Mouse (Mus musculus) small intestine, adult 2 months (tissue): ENCODE data around the gene Polr2j. TPM values are rescaled to one million over a fixed set of nuclear protein-coding genes. Genes with fewer than 3 reads are reported as not detected.

Experiments used
- H3K27ac ChIP-seq: fragments of 200-500 bp; 2 replicates; pipeline ENCODE4 v1.5.1; 2012; ENCODE audit warnings: low read depth, low read length, control low read depth, inconsistent platforms; ENCODE audit not compliant: insufficient read depth
- H3K27me3 ChIP-seq: fragments of 200-500 bp; 2 replicates; pipeline ENCODE4 v1.6.1; 2012; ENCODE audit warnings: mild to moderate bottlenecking, moderate library complexity, low read length, inconsistent platforms; ENCODE audit not compliant: control insufficient read depth, insufficient read depth
- H3K36me3 ChIP-seq: fragments of 200-500 bp; 2 replicates; pipeline ENCODE4 v1.6.1; 2012; ENCODE audit warnings: mild to moderate bottlenecking, low read length, control low read depth, inconsistent platforms; ENCODE audit not compliant: control insufficient read depth, insufficient read depth
- H3K4me1 ChIP-seq: fragments of 200-500 bp; 2 replicates; pipeline ENCODE4 v1.6.1; 2012; ENCODE audit warnings: low read length, inconsistent platforms, mixed read lengths; ENCODE audit not compliant: control insufficient read depth, insufficient read depth, insufficient read length
- H3K4me3 ChIP-seq: fragments of 200-500 bp; 2 replicates; pipeline ENCODE4 v1.5.1; 2012; ENCODE audit warnings: low read depth, mild to moderate bottlenecking, control low read depth, inconsistent platforms, low read length, moderate library complexity
- CTCF ChIP-seq: fragments of 200-500 bp; IDR thresholded peaks from 2 replicates; pipeline ENCODE4 v1.5.1; 2012; ENCODE audit warnings: low read depth, mild to moderate bottlenecking, control low read depth, inconsistent platforms, low read length, moderate library complexity, mixed read lengths; ENCODE audit not compliant: insufficient replicate concordance, insufficient read length; ENCODE audit errors: extremely low read depth
- POLR2A ChIP-seq: fragments of 200-500 bp; IDR thresholded peaks from 2 replicates; pipeline ENCODE4 v1.6.1; 2012; ENCODE audit warnings: low read depth, mild to moderate bottlenecking, control low read depth, inconsistent platforms, low read length, moderate library complexity
- WGBS: fragments of 180-500 bp; shearing (Covaris S2); methylation state at CpG from one replicate; pipeline ENCODE4 v1.1.7; 2018; 5-methylcytosine and 5-hydroxymethylcytosine counted together
- polyA plus RNA-seq: library from polyadenylated mRNA; depleted of rRNA; stranded (reverse); fragments of >200 nt; gene quantifications from 2 replicates; pipeline ENCODE4 v1.2.3, GENCODE M21; 2012; rRNA removed

Gene Polr2j
- polyA plus RNA-seq, result 29.3 and 48.4 TPM in 2 replicates

DNA sequence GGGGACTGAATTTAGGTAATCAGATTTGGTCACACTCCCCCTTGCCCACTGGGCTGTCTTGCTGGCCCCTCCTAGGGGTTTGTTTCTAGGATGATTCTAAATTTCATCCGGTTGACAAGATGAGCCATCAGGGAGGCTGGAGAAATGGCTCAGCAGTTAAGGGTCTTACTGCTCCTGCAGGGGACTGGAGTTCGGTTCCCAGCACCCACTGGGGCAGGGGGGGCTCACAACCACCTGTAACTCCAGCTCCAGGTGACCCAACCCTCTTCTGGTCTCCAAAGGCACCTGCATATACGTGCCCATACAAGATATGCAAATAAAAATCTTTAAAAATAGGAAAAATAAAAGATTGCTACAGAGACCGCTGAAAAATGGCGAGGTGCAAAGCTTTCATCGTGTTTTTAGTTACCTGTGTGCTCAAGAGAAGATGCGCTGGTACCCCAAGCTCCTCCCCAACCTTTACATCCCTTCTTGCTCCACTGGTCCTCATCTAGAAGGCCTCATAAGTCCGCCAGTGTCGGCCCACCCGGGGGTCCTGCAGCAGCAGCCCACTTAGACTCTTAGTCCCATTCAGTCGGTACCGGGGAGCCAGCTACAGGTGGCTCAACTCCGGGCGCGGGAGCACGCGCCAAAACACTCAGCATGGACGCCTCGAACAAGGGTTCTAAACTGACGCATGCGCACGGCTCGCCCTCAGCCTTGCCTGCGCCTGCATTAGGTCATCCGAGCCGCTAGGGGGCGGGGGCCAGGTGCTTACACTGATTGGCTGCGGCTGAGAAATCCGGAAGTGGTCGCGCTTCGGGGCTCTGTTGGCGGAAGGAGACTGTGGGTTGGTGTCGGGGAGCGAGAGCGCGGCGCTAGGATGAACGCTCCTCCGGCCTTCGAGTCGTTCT is at the start of gene Polr2j:
TSS of gene Polr2j (plus strand) at position 741 of the 893 bp plus-strand sequence.
- H3K27ac ChIP-seq, result no peak within 1 kb of the TSS

GRCm38 (mm10) chr5:136069411-136069810 is 47.0 kb upstream of the Polr2j start:
- Histone ChIP-seq H3K4me3 (no peak overlapping the region), H3K4me1 (peaks cover 2% of the 10 kb centered on the region; the same call in 1 of the 2 replicates), H3K27ac (no peak overlapping the region), H3K36me3 (no peaks in the 10 kb centered on the region), H3K27me3 (no peaks in the 10 kb centered on the region)
- TF ChIP-seq POLR2A, result no peak
- TF ChIP-seq CTCF, result no peak
- 50% methylated on average over 2 of the region's 2 CpGs for WGBS

More for the DNA sequence above, at the start of gene Polr2j:
- TF ChIP-seq POLR2A (peak; percentile 63), CTCF (peak; percentile 95)
- peak within 1 kb of the TSS; percentile 78 for H3K4me3 ChIP-seq
- H3K27me3 ChIP-seq, result no peaks in the 10 kb centered on the region
- H3K4me1 ChIP-seq, result peaks cover 10% of the 10 kb centered on the region; the same call in 1 of the 2 replicates
- WGBS, result 3% methylated on average over 42 of the region's 42 CpGs
- H3K36me3 ChIP-seq, result 0 out of 2 replicates have a peak, but pooled peaks cover under 1% of the 10 kb centered on the region

DNA sequence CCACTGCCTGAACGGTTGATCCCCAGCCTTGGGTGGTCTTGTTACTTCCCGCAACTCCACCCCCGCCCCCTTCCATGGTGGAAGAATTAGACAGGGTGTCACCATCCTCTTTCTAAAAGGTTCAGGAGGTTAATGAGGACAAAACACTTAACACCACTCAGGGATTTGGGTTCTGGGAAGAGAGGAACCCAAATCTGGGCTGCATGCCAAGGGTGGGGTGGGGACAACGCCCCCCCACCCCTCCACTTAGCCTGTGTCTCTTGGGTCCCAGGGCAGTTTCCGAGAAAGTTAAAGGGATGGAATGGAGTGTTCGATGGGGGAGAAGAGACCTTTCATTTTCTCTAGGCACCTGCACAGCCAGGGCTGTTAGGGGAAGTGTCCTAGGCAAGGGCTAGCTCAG is 43.4 kb upstream of the Polr2j start:
- no peak overlapping the region for H3K27ac ChIP-seq
- peaks cover 7% of the 10 kb centered on the region; the same call in 1 of the 2 replicates for H3K4me1 ChIP-seq
- TF ChIP-seq POLR2A, result no peak
- no peak for TF ChIP-seq CTCF
- H3K4me3 ChIP-seq, result no peak overlapping the region
- no peaks in the 10 kb centered on the region for H3K27me3 ChIP-seq
- H3K36me3 ChIP-seq, result no peaks in the 10 kb centered on the region
- WGBS, result 51% methylated on average over 6 of the region's 6 CpGs

DNA sequence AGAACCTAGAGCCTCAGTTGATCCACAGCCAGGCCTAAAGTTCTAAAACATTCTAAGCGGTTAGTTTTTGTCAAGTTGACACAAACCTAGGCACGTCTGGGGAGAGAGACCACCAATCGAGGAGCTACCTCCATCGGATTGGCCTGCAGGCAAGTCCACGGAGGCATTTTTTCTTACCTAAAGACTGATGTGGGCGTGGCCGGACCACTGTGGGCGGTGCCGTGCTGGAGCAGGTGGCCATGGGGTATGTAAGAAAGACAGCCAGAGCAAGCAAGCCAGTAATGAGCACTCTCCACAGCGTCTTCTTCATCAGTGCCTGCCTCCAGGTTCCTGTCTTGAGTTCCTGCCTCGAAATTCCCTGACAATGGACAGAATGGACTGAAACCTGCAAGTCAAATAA is 42.9 kb upstream of the Polr2j start:
- Histone ChIP-seq H3K4me1 (peaks cover 5% of the 10 kb centered on the region; the same call in 1 of the 2 replicates), H3K4me3 (no peak overlapping the region), H3K27ac (no peak overlapping the region), H3K36me3 (no peaks in the 10 kb centered on the region), H3K27me3 (no peaks in the 10 kb centered on the region)
- WGBS, result 48% methylated on average over 11 of the region's 11 CpGs
- no peak for TF ChIP-seq CTCF
- no peak for TF ChIP-seq POLR2A

GRCm38 (mm10) chr5:136075076-136075475 is 41.4 kb upstream of the Polr2j start:
- TF ChIP-seq POLR2A (no peak), CTCF (no peak)
- 91% methylated on average over 5 of the region's 5 CpGs for WGBS
- Histone ChIP-seq H3K27me3 (no peaks in the 10 kb centered on the region), H3K36me3 (no peaks in the 10 kb centered on the region), H3K4me1 (peaks cover 5% of the 10 kb centered on the region; the same call in 1 of the 2 replicates), H3K4me3 (no peak overlapping the region), H3K27ac (no peak overlapping the region)

DNA sequence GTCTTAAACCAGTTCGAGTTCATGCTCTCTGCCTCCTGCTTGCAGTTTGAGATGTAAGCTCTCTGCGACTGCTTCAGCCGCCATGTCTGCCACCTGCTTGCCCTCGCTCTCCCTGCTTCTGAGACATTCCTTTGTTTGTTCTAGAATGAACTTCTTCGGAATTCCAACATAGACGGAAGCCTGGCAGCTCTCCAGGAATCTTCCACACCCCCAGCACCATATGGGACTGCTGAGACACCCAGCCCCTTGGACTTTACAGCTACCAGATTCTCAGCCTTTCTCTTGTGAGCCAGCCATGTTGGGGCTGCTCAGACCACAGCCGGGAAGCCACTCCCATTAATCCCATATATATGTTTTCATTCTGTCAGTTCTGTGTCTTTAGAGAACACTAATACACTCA is 40.1 kb upstream of the Polr2j start:
- peak overlapping the region; percentile 28; the same call in 1 of the 2 replicates for H3K27ac ChIP-seq
- no peaks in the 10 kb centered on the region for H3K27me3 ChIP-seq
- 13% methylated on average over 7 of the region's 7 CpGs for WGBS
- H3K4me3 ChIP-seq, result no peak overlapping the region
- peaks cover 5% of the 10 kb centered on the region; the same call in 1 of the 2 replicates for H3K4me1 ChIP-seq
- TF ChIP-seq CTCF (no peak), POLR2A (no peak)
- no peaks in the 10 kb centered on the region for H3K36me3 ChIP-seq

- H3K36me3 ChIP-seq, result no peaks in the 10 kb centered on the region
- TF ChIP-seq CTCF, result no peak
- TF ChIP-seq POLR2A, result no peak
- H3K4me1 ChIP-seq, result peaks cover 5% of the 10 kb centered on the region; the same call in 1 of the 2 replicates
- H3K4me3 ChIP-seq, result no peak overlapping the region
- WGBS, result 72% methylated on average over 9 of the region's 9 CpGs
- H3K27ac ChIP-seq, result peak overlapping the region; percentile 28; the same call in 1 of the 2 replicates
- H3K27me3 ChIP-seq, result no peaks in the 10 kb centered on the region
Observed at GRCm38 (mm10) chr5:136077001-136077550, 39.4 kb upstream of the Polr2j start.
